Mouse (Mus musculus) stomach, postnatal 0 days (tissue): ENCODE measurements around the gene Mettl7a2. TPM values are rescaled to one million over a fixed set of nuclear protein-coding genes. Genes with fewer than 3 reads are reported as not detected.

Experiments used
- ATAC-seq: fragments of 200-750 bp; cut with Nextera tagmentation; 2 replicates; pipeline ENCODE4 v1.8.0; 2017; ENCODE audit not compliant: low FRiP score, low TSS enrichment
- DNase-seq: peaks from one replicate; pipeline ENCODE4 v3.0.0-alpha.2; 2016; ENCODE audit warnings: low spot score
- H3K27ac ChIP-seq: fragments of 300-500 bp; sonication (generic); replicated peaks from 2 replicates; pipeline ENCODE4 v1.5.1; 2014; ENCODE audit warnings: mild to moderate bottlenecking, control low read depth
- H3K27me3 ChIP-seq: fragments of 300-500 bp; sonication (generic); 2 replicates; pipeline ENCODE4 v1.6.1; 2014; ENCODE audit warnings: low read length; ENCODE audit not compliant: control insufficient read depth, insufficient read depth
- H3K36me3 ChIP-seq: fragments of 300-500 bp; sonication (generic); 2 replicates; pipeline ENCODE4 v1.6.1; 2014; ENCODE audit warnings: low read length, mixed read lengths; ENCODE audit not compliant: control insufficient read depth, insufficient read depth
- H3K4me1 ChIP-seq: fragments of 300-500 bp; sonication (generic); replicated peaks from 2 replicates; pipeline ENCODE4 v1.6.1; 2014; ENCODE audit warnings: antibody characterized with exemption; ENCODE audit not compliant: control insufficient read depth, insufficient read depth
- H3K4me2 ChIP-seq: fragments of 300-500 bp; sonication (generic); replicated peaks from 2 replicates; pipeline ENCODE4 v1.6.1; 2014; ENCODE audit warnings: low read depth, mild to moderate bottlenecking, control low read depth, moderate library complexity
- H3K4me3 ChIP-seq: fragments of 300-500 bp; sonication (generic); 2 replicates; pipeline ENCODE4 v1.5.1; 2014; ENCODE audit warnings: low read depth, low read length, control low read depth
- H3K9ac ChIP-seq: fragments of 300-500 bp; sonication (generic); 2 replicates; pipeline ENCODE4 v1.6.1; 2014; ENCODE audit warnings: mild to moderate bottlenecking, low read length, control low read depth, mixed read lengths
- H3K9me3 ChIP-seq: fragments of 300-500 bp; sonication (generic); 2 replicates; pipeline ENCODE4 v1.6.1; 2016; ENCODE audit warnings: low read length; ENCODE audit not compliant: control insufficient read depth
- CTCF ChIP-seq: IDR thresholded peaks from 2 replicates; pipeline ENCODE4 v1.5.1; 2016; ENCODE audit warnings: antibody characterized with exemption, low read depth, mild to moderate bottlenecking, moderate library complexity
- EP300 ChIP-seq: optimal IDR thresholded peaks from 2 replicates; pipeline ENCODE3; 2016; ENCODE audit warnings: antibody characterized with exemption
- WGBS: fragments of 180-500 bp; shearing (Covaris S2); extraction: QIAGEN DNeasy Blood & Tissue Kit; methylation state at CpG from one replicate; pipeline ENCODE4 v1.1.7; 2014; 5-methylcytosine and 5-hydroxymethylcytosine counted together
- polyA plus RNA-seq: library from polyadenylated mRNA; unstranded; fragments of >200 nt; fragmentation: Nextera tagmentation; extraction: Ambion mirVana; gene quantifications from 2 replicates; pipeline ENCODE4 v1.2.1, GENCODE M21; 2015

Mettl7a2 gene
- polyA plus RNA-seq, 1 experiment from 2014 or later, result not detected

GRCm38 (mm10) chr15:100387544-100388223, 34.7 kb downstream of the Mettl7a2 start:
- 77% methylated on average over 17 of the region's 17 CpGs for WGBS
- ATAC-seq (peak; percentile 38; the same call in 1 of the 2 replicates), DNase-seq (no peak)
- Histone ChIP-seq H3K36me3 (no peaks in the 10 kb centered on the region), H3K27ac (no peak overlapping the region), H3K4me2 (no peak overlapping the region), H3K27me3 (no peaks in the 10 kb centered on the region), H3K9me3 (no peaks in the 10 kb centered on the region), H3K4me3 (no peak overlapping the region), H3K4me1 (no peaks in the 10 kb centered on the region), H3K9ac (no peak overlapping the region)
- TF ChIP-seq CTCF, result no peak
- TF ChIP-seq EP300, result no peak

- Histone ChIP-seq H3K4me1 (no peaks in the 10 kb centered on the region), H3K27me3 (no peaks in the 10 kb centered on the region), H3K27ac (no peak overlapping the region), H3K9me3 (no peaks in the 10 kb centered on the region), H3K4me3 (no peak overlapping the region), H3K36me3 (no peaks in the 10 kb centered on the region), H3K4me2 (no peak overlapping the region), H3K9ac (no peak overlapping the region)
- 82% methylated on average over 14 of the region's 16 CpGs for WGBS
- TF ChIP-seq CTCF (no peak), EP300 (no peak)
- no peak for ATAC-seq
- DNase-seq, result no peak
These were observed 35.3 kb downstream of the Mettl7a2 start for GRCm38 (mm10) chr15:100388224-100388835.

GRCm38 (mm10) chr15:100388886-100389285, 35.9 kb downstream of the Mettl7a2 start:
- no peaks in the 10 kb centered on the region for H3K27me3 ChIP-seq
- H3K36me3 ChIP-seq, result peaks cover 1% of the 10 kb centered on the region; the same call in 1 of the 2 replicates
- DNase-seq, result no peak
- TF ChIP-seq EP300 (no peak), CTCF (no peak)
- 59% methylated on average over 9 of the region's 9 CpGs for WGBS
- no peak overlapping the region for H3K4me2 ChIP-seq
- no peak overlapping the region for H3K27ac ChIP-seq
- no peak for ATAC-seq
- no peaks in the 10 kb centered on the region for H3K4me1 ChIP-seq
- no peak overlapping the region for H3K9ac ChIP-seq
- no peaks in the 10 kb centered on the region for H3K9me3 ChIP-seq
- no peak overlapping the region for H3K4me3 ChIP-seq

- 71% methylated on average over 7 of the region's 7 CpGs for whole genome bisulfite sequencing
- Histone ChIP-seq H3K9me3 (no peaks in the 10 kb centered on the region), H3K4me2 (no peak overlapping the region), H3K27me3 (no peaks in the 10 kb centered on the region), H3K4me1 (no peaks in the 10 kb centered on the region), H3K36me3 (peaks cover 6% of the 10 kb centered on the region), H3K27ac (no peak overlapping the region), H3K9ac (no peak overlapping the region), H3K4me3 (no peak overlapping the region)
- no peak for ATAC-seq
- DNase-seq, result no peak
- TF ChIP-seq EP300, result no peak
- no peak for TF ChIP-seq CTCF
These were observed 38.1 kb downstream of the Mettl7a2 start for GRCm38 (mm10) chr15:100391066-100391465.

- H3K27me3 ChIP-seq, result no peaks in the 10 kb centered on the region
- H3K4me1 ChIP-seq, result no peaks in the 10 kb centered on the region
- H3K9me3 ChIP-seq, result no peaks in the 10 kb centered on the region
- no peak overlapping the region for H3K27ac ChIP-seq
- ATAC-seq (no peak), DNase-seq (no peak)
- peaks cover 8% of the 10 kb centered on the region for H3K36me3 ChIP-seq
- TF ChIP-seq EP300, result no peak
- no peak overlapping the region for H3K4me3 ChIP-seq
- no peak overlapping the region for H3K4me2 ChIP-seq
- 90% methylated on average over 7 of the region's 7 CpGs for WGBS
- H3K9ac ChIP-seq, result no peak overlapping the region
These were observed 38.6 kb downstream of the Mettl7a2 start for GRCm38 (mm10) chr15:100391599-100391998.

GRCm38 (mm10) chr15:100393016-100393415, 40.0 kb downstream of the Mettl7a2 start:
- WGBS, result 85% methylated on average over 11 of the region's 11 CpGs
- TF ChIP-seq CTCF (no peak), EP300 (no peak)
- peaks cover 11% of the 10 kb centered on the region for H3K36me3 ChIP-seq
- ATAC-seq (no peak), DNase-seq (no peak)
- no peak overlapping the region for H3K9ac ChIP-seq
- H3K27me3 ChIP-seq, result no peaks in the 10 kb centered on the region
- no peaks in the 10 kb centered on the region for H3K4me1 ChIP-seq
- H3K4me3 ChIP-seq, result no peak overlapping the region
- H3K27ac ChIP-seq, result no peak overlapping the region
- no peak overlapping the region for H3K4me2 ChIP-seq
- H3K9me3 ChIP-seq, result no peaks in the 10 kb centered on the region
